Mouse (Mus musculus): ENCODE data around the gene Soat2.

DNA sequence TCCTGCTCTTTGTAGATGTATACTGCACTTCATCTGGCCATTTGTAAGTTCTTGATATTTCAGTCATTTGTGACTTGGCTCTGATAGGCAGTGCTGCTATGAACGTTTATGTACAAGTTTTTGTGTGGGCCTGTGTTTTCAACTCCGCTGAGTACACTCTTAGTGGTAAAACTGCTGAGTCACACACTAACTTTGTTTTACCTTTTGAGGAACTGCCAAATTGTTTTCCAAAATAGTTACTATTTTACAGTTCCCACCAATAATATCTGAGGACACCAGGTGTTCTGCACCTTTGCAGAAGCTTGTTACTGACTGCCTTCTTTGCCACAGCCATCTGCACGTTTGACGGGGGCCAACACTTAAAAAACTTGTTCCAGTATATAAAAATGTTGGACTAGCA lies 44.1 kb downstream of the Soat2 start:
- TF ChIP-seq CTCF (IDR thresholded peaks at IDR 0.05; ENCODE audit: borderline replicate concordance, control insufficient read depth, extremely low read depth, insufficient read depth, low read length, poor library complexity) (no peak), POLR2A (IDR thresholded peaks at IDR 0.05; ENCODE audit: control insufficient read depth, extremely low read depth, insufficient read depth, low read length, poor library complexity) (no peak)
